Mouse (Mus musculus) ES-E14 (cell line): ENCODE data around the gene Asic3. TPM values are rescaled to one million over a fixed set of nuclear protein-coding genes. Genes with fewer than 3 reads are reported as not detected.

Experiments
- DNase-seq: peaks from one replicate; pipeline ENCODE4 v3.0.0-alpha.2; 2013; ENCODE audit warnings: low read depth, low spot score
- H3K27ac ChIP-seq: 2 replicates; pipeline ENCODE4 v1.5.1; 2012; ENCODE audit warnings: low read depth, mild to moderate bottlenecking, low read length, moderate library complexity, mixed read lengths; ENCODE audit not compliant: poor library complexity, insufficient read depth, severe bottlenecking
- H3K36me3 ChIP-seq: 2 replicates; pipeline ENCODE4 v1.6.1; 2012; ENCODE audit warnings: mild to moderate bottlenecking, low read length, moderate library complexity, mixed read lengths; ENCODE audit not compliant: control insufficient read depth, poor library complexity, insufficient read depth, severe bottlenecking
- H3K4me1 ChIP-seq, 2 experiments: fragments of 150-350 bp in 1 of 2; sonication (generic) in 1 of 2; 2 replicates each; pipeline ENCODE4 v1.6.1; 2012; ENCODE audit warnings: low read length in 2 of 2, mild to moderate bottlenecking in 1 of 2, mixed read lengths in 1 of 2; ENCODE audit not compliant: control insufficient read depth in 2 of 2, insufficient read depth in 2 of 2, poor library complexity in 1 of 2
- H3K4me3 ChIP-seq, 2 experiments: fragments of 150-350 bp in 1 of 2; sonication (generic) in 1 of 2; 2 replicates each; pipeline ENCODE4 v1.5.1; 2012; ENCODE audit warnings: low read length in 2 of 2, low read depth in 1 of 2, mild to moderate bottlenecking in 1 of 2, mixed read lengths in 1 of 2; ENCODE audit not compliant: insufficient read depth in 1 of 2, poor library complexity in 1 of 2, severe bottlenecking in 1 of 2
- H3K9ac ChIP-seq: 2 replicates; pipeline ENCODE4 v1.6.1; 2012; ENCODE audit warnings: low read depth, mild to moderate bottlenecking, low read length, mixed read lengths; ENCODE audit not compliant: poor library complexity, insufficient read depth, severe bottlenecking
- H3K9me3 ChIP-seq: fragments of 150-350 bp; sonication (generic); 2 replicates; pipeline ENCODE4 v1.6.1; 2012; ENCODE audit warnings: low read depth, mild to moderate bottlenecking, low read length; ENCODE audit not compliant: control insufficient read depth, insufficient read depth
- CHD2 ChIP-seq: IDR thresholded peaks from 2 replicates; pipeline ENCODE4 v1.6.1; 2014; ENCODE audit warnings: mild to moderate bottlenecking, low read depth, low read length, inconsistent platforms
- HCFC1 ChIP-seq: IDR thresholded peaks from 2 replicates; pipeline ENCODE4 v1.6.1; 2012; ENCODE audit warnings: low read length, inconsistent platforms, borderline replicate concordance; ENCODE audit not compliant: insufficient read depth
- MAFK ChIP-seq: IDR thresholded peaks from 2 replicates; pipeline ENCODE4 v1.6.1; 2014; ENCODE audit warnings: mild to moderate bottlenecking, low read depth, low read length, inconsistent platforms; ENCODE audit not compliant: insufficient read depth
- ZC3H11A ChIP-seq: IDR thresholded peaks from 2 replicates; pipeline ENCODE4 v1.6.1; 2012; ENCODE audit warnings: low read depth, mild to moderate bottlenecking, inconsistent platforms, low read length, borderline replicate concordance
- ZNF384 ChIP-seq: IDR thresholded peaks from 2 replicates; pipeline ENCODE4 v1.6.1; 2012; ENCODE audit warnings: low read depth, low read length, inconsistent platforms
- in situ Hi-C, 2 experiments: fragments of 600-800 bp; cut with MboI; formaldehyde crosslinking; loops; one replicate each; pipeline ENCODE4 v1.15.1; 2025; ENCODE audit warnings: low sequenced_read_pairs in 2 of 2, inconsistent platforms in 1 of 2; ENCODE audit not compliant: unreplicated experiment in 2 of 2
- total RNA-seq: library from RNA; depleted of rRNA; stranded (reverse); fragments of 300-350 nt; gene quantifications from 2 replicates; pipeline ENCODE4 v1.2.3, GENCODE M21; 2012

Asic3 gene
- total RNA-seq, 1 experiment = 0.40 TPM

GRCm38 (mm10) chr5:24445428-24446080 lies 32.4 kb downstream of the Asic3 start:
- in situ Hi-C loops = no loop called here
- TF ChIP-seq MAFK (no peak), HCFC1 (no peak), ZC3H11A (no peak), CHD2 (no peak), ZNF384 (no peak)
- Histone ChIP-seq H3K4me3 (peak overlapping the region; percentile 93), H3K36me3 (peaks cover 21% of the 10 kb centered on the region), H3K4me1 (peaks cover 5 to 19% of the 10 kb centered on the region in 2 experiments; a peak in 3 of 4 replicates), H3K9me3 (no peaks in the 10 kb centered on the region), H3K9ac (peak overlapping the region; percentile 40; the same call in 1 of the 2 replicates), H3K27ac (no peak overlapping the region)
- no peak for DNase-seq

- Histone ChIP-seq H3K36me3 (peaks cover 13% of the 10 kb centered on the region), H3K9me3 (no peaks in the 10 kb centered on the region), H3K4me1 (peaks cover 5 to 17% of the 10 kb centered on the region in 2 experiments; a peak in 3 of 4 replicates), H3K27ac (no peak overlapping the region), H3K9ac (no peak overlapping the region), H3K4me3 (no peak overlapping the region)
- in situ Hi-C loops = no loop called here
- DNase-seq = no peak
- no peak for TF ChIP-seq CHD2
- TF ChIP-seq ZC3H11A = no peak
- no peak for TF ChIP-seq ZNF384
- no peak for TF ChIP-seq MAFK
- TF ChIP-seq HCFC1 = no peak
These were observed 33.4 kb downstream of the Asic3 start for GRCm38 (mm10) chr5:24446630-24447029.

- Histone ChIP-seq H3K27ac (no peak within 1 kb of the TSS), H3K4me3 (peak within 1 kb of the TSS; percentile 50 to 70), H3K36me3 (peaks cover 9% of the 10 kb centered on the region), H3K4me1 (peaks cover 5 to 17% of the 10 kb centered on the region in 2 experiments; a peak in 3 of 4 replicates), H3K9me3 (no peaks in the 10 kb centered on the region), H3K9ac (peak within 1 kb of the TSS; percentile 21; the same call in 1 of the 2 replicates)
- TF ChIP-seq MAFK (no peak), HCFC1 (peak; percentile 95), ZNF384 (no peak), ZC3H11A (no peak), CHD2 (no peak)
- in situ Hi-C loops = no loop called here
- DNase-seq = peak; percentile 87
These were observed 34.6 kb downstream of the Asic3 start, which contains the start of gene Tmub1 for GRCm38 (mm10) chr5:24447624-24448298. Tmub1 (minus strand) TSS chr5:24447854.

- no peak for DNase-seq
- peak overlapping the region; percentile 78 to 92 for H3K4me3 ChIP-seq
- in situ Hi-C loops = loop anchor here in 1 of 2 experiments (5.0 kb wide), 1 partner anchor 34 kb away; no protein-coding TSS in a partner anchor
- peak overlapping the region; percentile 86 for H3K9ac ChIP-seq
- H3K9me3 ChIP-seq = no peaks in the 10 kb centered on the region
- TF ChIP-seq MAFK (no peak), ZNF384 (no peak), CHD2 (no peak), ZC3H11A (no peak), HCFC1 (0 out of 2 replicates have a peak, but pooled peaks have one; percentile 42)
- H3K27ac ChIP-seq = no peak overlapping the region
- H3K36me3 ChIP-seq = no peaks in the 10 kb centered on the region; the same call in 1 of the 2 replicates
- peaks cover 6 to 19% of the 10 kb centered on the region in 2 experiments; a peak in 3 of 4 replicates for H3K4me1 ChIP-seq
These were observed 38.3 kb downstream of the Asic3 start for GRCm38 (mm10) chr5:24451264-24452029.
